Mouse (Mus musculus): Measurements from ENCODE around the gene Myh2. TPM values are rescaled to one million over a fixed set of nuclear protein-coding genes. Genes with fewer than 3 reads are reported as not detected.

The Myh2 gene
- polyA plus RNA-seq, 1 experiment = not detected

- Histone ChIP-seq H3K27me3 (replicated peaks) (no peaks in the 10 kb centered on the region), H3K4me3 (replicated peaks) (no peak overlapping the region), H3K4me1 (no peaks in the 10 kb centered on the region), H3K36me3 (replicated peaks; ENCODE audit: low read length) (no peaks in the 10 kb centered on the region), H3K9me3 (no peaks in the 10 kb centered on the region)
- no peak for TF ChIP-seq GATA1 (IDR thresholded peaks at IDR 0.05; ENCODE audit: borderline replicate concordance, low read length)
- no peak for TF ChIP-seq FLI1 (IDR thresholded peaks at IDR 0.05; ENCODE audit: low read length)
These were observed 18.9 kb upstream of the Myh2 start for GRCm38 (mm10) chr11:67151651-67152630.

- H3K27me3 ChIP-seq (replicated peaks) = no peaks in the 10 kb centered on the region
- H3K4me3 ChIP-seq (replicated peaks) = no peak overlapping the region
- no peaks in the 10 kb centered on the region for H3K36me3 ChIP-seq (replicated peaks; ENCODE audit: low read length)
- no peak for TF ChIP-seq FLI1 (IDR thresholded peaks at IDR 0.05; ENCODE audit: low read length)
- no peak for TF ChIP-seq GATA1 (IDR thresholded peaks at IDR 0.05; ENCODE audit: borderline replicate concordance, low read length)
- H3K4me1 ChIP-seq = no peaks in the 10 kb centered on the region
- no peaks in the 10 kb centered on the region for H3K9me3 ChIP-seq
These were observed 17.7 kb upstream of the Myh2 start for GRCm38 (mm10) chr11:67153123-67153522.

DNA sequence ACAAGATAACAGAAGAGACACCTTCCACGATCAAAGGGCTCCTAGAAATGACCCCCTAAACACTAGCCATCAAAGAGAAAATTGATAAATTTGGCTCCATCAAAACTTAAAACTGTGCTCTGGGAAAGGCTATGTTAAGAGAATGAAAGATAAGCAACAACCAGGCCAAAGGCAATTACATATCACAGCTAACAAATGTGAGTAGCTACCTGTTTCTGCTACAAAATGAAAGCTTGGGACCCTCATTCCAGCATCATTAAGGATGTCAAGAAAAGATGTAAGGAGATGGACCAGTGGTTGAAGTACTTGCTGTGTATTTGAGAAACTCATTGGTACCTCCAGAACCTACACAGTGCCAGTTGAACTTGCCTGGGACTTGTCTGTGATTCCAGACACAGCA is 17.0 kb upstream of the Myh2 start:
- no peaks in the 10 kb centered on the region for H3K9me3 ChIP-seq
- no peaks in the 10 kb centered on the region for H3K27me3 ChIP-seq (replicated peaks)
- no peaks in the 10 kb centered on the region for H3K36me3 ChIP-seq (replicated peaks; ENCODE audit: low read length)
- TF ChIP-seq FLI1 (IDR thresholded peaks at IDR 0.05; ENCODE audit: low read length) (no peak), GATA1 (IDR thresholded peaks at IDR 0.05; ENCODE audit: borderline replicate concordance, low read length) (no peak)
- H3K4me1 ChIP-seq = no peaks in the 10 kb centered on the region
- no peak overlapping the region for H3K4me3 ChIP-seq (replicated peaks)

- Histone ChIP-seq H3K4me1 (no peaks in the 10 kb centered on the region), H3K9me3 (no peaks in the 10 kb centered on the region), H3K36me3 (replicated peaks; ENCODE audit: low read length) (no peaks in the 10 kb centered on the region), H3K27me3 (replicated peaks) (no peaks in the 10 kb centered on the region), H3K4me3 (replicated peaks) (no peak overlapping the region)
- TF ChIP-seq GATA1 (IDR thresholded peaks at IDR 0.05; ENCODE audit: borderline replicate concordance, low read length) = no peak
These were observed 15.2 kb upstream of the Myh2 start for GRCm38 (mm10) chr11:67155650-67156049.

- H3K4me1 ChIP-seq = no peaks in the 10 kb centered on the region
- TF ChIP-seq GATA1 (IDR thresholded peaks at IDR 0.05; ENCODE audit: borderline replicate concordance, low read length) = no peak
- TF ChIP-seq FLI1 (IDR thresholded peaks at IDR 0.05; ENCODE audit: low read length) = no peak
- no peaks in the 10 kb centered on the region for H3K36me3 ChIP-seq (replicated peaks; ENCODE audit: low read length)
- no peaks in the 10 kb centered on the region for H3K9me3 ChIP-seq
- H3K4me3 ChIP-seq (replicated peaks) = no peak overlapping the region
- H3K27me3 ChIP-seq (replicated peaks) = no peaks in the 10 kb centered on the region
These were observed 10.7 kb upstream of the Myh2 start for GRCm38 (mm10) chr11:67160131-67160530.

GRCm38 (mm10) chr11:67163701-67164100 is 7.1 kb upstream of the Myh2 start:
- Histone ChIP-seq H3K36me3 (replicated peaks; ENCODE audit: low read length) (no peaks in the 10 kb centered on the region), H3K27me3 (replicated peaks) (no peaks in the 10 kb centered on the region), H3K4me3 (replicated peaks) (no peak overlapping the region), H3K9me3 (no peaks in the 10 kb centered on the region), H3K4me1 (no peaks in the 10 kb centered on the region)
- TF ChIP-seq FLI1 (IDR thresholded peaks at IDR 0.05; ENCODE audit: low read length) (no peak), GATA1 (IDR thresholded peaks at IDR 0.05; ENCODE audit: borderline replicate concordance, low read length) (no peak)

- H3K4me1 ChIP-seq = no peaks in the 10 kb centered on the region
- TF ChIP-seq FLI1 (IDR thresholded peaks at IDR 0.05; ENCODE audit: low read length) (no peak), GATA1 (IDR thresholded peaks at IDR 0.05; ENCODE audit: borderline replicate concordance, low read length) (no peak)
- H3K27me3 ChIP-seq (replicated peaks) = no peaks in the 10 kb centered on the region
- no peak overlapping the region for H3K4me3 ChIP-seq (replicated peaks)
- no peaks in the 10 kb centered on the region for H3K36me3 ChIP-seq (replicated peaks; ENCODE audit: low read length)
- H3K9me3 ChIP-seq = no peaks in the 10 kb centered on the region
These were observed 6.0 kb upstream of the Myh2 start for GRCm38 (mm10) chr11:67164851-67165250.

DNA sequence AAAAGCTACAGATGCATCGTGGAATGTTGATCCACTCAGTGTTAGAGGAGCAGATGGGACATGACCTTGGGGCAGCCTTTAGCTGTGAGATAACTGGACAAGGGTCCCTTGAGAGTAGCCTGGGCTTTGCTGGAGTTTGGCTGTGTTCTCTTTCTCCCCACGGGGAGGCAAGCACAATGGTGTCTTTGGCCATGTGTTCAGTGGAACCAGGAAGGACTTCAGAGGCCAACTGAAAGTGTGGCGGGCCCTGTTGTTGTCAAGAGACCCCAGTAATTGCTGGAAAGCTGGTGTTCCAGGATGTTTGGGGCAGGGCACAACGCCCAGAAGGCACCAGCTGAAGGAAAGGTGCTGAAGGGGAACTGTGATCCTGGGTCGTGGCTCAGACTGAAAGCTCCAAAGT is 1.5 kb upstream of the Myh2 start:
- Histone ChIP-seq H3K4me3 (replicated peaks) (no peak overlapping the region), H3K36me3 (replicated peaks; ENCODE audit: low read length) (no peaks in the 10 kb centered on the region), H3K9me3 (no peaks in the 10 kb centered on the region), H3K27me3 (replicated peaks) (no peaks in the 10 kb centered on the region), H3K4me1 (no peaks in the 10 kb centered on the region)
- TF ChIP-seq GATA1 (IDR thresholded peaks at IDR 0.05; ENCODE audit: borderline replicate concordance, low read length) (no peak), FLI1 (IDR thresholded peaks at IDR 0.05; ENCODE audit: low read length) (no peak)

DNA sequence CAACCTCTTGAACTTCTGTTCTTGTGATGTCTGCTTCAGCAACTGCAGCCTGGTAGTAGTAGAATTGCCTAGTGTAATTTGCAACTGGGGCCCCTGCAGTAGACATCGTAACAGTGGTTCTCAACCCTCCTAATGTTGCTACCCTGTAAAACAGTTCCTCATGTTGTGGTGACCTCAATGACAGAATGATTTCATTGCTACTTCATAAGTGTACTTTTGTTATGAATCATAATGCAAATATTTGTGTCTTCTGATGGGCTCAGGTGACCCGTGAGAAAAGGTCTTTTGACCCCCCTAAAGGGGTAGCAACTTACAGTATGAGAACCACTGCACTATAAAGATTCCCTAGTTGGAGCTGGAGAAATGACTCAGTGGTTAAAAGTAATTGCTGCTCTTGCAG is 1.6 kb downstream of the Myh2 start:
- H3K4me3 ChIP-seq (replicated peaks) = no peak overlapping the region
- H3K9me3 ChIP-seq = no peaks in the 10 kb centered on the region
- H3K4me1 ChIP-seq = no peaks in the 10 kb centered on the region
- no peak for TF ChIP-seq GATA1 (IDR thresholded peaks at IDR 0.05; ENCODE audit: borderline replicate concordance, low read length)
- no peak for TF ChIP-seq FLI1 (IDR thresholded peaks at IDR 0.05; ENCODE audit: low read length)
- no peaks in the 10 kb centered on the region for H3K36me3 ChIP-seq (replicated peaks; ENCODE audit: low read length)
- no peaks in the 10 kb centered on the region for H3K27me3 ChIP-seq (replicated peaks)

DNA sequence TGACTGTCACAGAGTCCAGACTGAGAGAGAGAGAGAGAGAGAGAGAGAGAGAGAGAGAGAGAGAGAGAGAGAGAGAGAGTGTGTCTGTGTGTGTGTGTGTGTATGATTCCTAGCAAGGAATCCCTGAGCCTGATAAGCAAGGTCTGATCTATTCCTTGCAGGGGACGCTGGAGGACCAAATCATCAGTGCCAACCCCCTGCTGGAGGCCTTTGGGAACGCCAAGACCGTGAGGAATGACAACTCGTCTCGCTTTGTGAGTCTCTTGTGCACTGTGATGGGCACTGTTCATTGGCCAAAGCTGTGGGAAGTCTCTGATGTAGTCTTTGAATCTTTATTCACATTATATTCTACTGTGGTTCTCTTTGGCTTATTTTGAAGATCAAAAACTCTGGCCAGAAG is 5.5 kb downstream of the Myh2 start:
- no peaks in the 10 kb centered on the region for H3K36me3 ChIP-seq (replicated peaks; ENCODE audit: low read length)
- H3K27me3 ChIP-seq (replicated peaks) = no peaks in the 10 kb centered on the region
- no peaks in the 10 kb centered on the region for H3K4me1 ChIP-seq

More for the DNA sequence above, 5.5 kb downstream of the Myh2 start:
- no peak for TF ChIP-seq FLI1 (IDR thresholded peaks at IDR 0.05; ENCODE audit: low read length)
- TF ChIP-seq GATA1 (IDR thresholded peaks at IDR 0.05; ENCODE audit: borderline replicate concordance, low read length) = no peak
- Histone ChIP-seq H3K4me3 (replicated peaks) (no peak overlapping the region), H3K9me3 (no peaks in the 10 kb centered on the region)

Data from megakaryocyte, embryonic 14.5 days (primary cell).